Mouse (Mus musculus): Measurements from ENCODE around the gene St3gal3.
A peak's percentile ranks its signal among the peaks of the same experiment; 100 is the strongest.

St3gal3 gene

DNA sequence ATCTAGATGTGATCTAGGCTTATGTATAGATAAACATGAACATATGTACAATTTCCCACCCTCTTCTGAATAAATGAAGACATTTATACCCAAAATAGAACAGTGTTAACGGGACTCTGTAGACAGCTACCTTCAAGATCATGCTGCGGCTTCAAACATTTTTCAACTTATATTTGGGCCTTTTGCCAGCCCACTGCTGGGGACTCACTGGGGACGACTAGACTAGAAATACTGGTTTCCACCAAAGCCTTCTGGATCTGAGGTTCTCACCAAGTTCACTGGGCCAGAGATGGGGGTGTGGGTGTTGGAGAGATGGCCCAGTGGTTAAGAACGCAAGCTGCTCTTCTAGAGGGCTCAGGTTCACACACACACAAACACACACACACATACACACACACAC, 49.7 kb downstream of the St3gal3 start:
- no peak for DNase-seq

DNA sequence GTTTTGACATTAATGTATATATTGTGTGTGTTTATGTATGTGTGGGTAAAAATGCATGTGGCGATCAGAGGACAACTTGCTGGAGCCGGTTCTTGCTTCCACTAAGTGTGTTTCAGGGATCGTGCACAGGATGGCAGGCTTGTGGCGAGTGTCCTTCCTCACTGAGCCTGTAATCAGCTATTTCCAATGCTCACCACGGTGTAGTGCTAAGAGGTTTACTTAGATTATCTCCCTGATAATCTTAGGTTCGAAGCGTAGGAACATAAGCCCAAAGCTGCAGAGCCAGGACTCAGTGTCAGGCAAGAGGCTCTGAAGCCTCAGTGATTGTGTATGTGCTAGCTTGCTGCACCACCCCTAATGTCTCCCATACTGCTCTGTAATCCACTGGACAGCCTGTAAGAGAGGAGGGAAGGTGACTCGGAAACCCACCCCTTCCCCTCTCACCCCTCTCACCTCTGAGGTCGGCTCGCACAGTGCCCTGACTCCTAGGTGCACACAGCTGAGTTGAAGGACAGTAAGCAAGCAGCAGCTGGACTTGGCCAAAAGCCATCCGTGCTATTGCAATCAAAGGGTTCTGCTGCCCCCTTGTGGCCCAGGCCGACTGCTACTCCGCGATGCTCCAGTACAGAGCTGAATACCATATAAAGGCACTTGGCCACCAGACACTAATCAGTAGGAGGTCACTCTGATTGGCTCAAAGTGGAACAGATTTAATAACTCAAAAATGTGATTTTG, 51.3 kb downstream of the St3gal3 start:
- DNase-seq: peak; percentile 92 to 99

DNA sequence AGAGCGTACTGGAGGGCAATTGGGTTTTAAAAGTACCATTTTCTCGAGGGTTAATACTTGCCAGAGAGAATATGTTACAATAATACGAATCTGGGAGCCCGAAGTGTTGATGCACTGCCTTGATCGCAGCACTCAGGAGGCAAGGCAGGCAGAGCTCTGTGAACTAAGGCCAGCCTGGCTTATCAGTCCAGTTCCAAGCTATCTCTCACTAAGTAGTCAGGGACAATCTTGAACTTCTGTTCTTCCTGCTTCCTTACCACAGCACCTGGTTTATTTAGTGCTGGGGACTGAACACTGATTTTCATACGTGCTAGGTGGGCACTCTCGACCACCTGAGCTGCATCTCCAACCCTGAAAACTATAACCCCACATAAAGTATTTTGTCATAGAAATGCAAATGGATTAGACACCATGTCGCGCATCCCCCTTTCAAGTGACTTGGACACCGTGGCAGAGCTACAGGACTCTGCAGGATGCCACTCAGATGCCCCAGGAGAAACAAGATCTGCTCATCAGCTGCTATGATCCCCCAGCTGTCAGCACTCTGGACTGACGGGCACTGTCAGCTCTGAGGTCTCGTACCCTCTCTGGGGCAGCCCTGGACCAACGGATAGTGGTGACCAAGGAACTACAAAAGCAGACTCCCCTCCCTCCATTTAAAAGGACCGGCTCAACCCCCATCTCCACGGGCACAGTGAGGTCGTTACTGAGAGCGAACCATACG, 52.9 kb downstream of the St3gal3 start:
- no peak for DNase-seq

DNA sequence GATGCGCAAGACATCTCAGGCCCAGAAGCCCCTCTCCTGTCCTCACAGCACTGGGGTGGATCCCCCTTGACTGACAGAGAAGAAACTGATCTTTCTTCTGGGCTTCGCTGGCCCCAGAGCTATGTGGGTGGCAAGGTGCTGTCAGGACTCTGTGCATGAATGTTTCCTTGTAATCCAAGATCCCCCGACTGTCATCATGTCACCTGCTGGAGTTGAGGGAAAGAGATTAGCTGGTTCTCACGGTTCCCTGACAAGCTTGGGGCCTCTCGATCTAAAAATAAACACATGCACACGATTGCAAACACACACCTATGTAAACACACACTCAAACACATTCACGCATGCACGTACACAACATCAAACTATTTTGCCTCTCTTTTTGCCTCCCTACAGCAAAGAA, 54.2 kb downstream of the St3gal3 start:
- DNase-seq: no peak

DNA sequence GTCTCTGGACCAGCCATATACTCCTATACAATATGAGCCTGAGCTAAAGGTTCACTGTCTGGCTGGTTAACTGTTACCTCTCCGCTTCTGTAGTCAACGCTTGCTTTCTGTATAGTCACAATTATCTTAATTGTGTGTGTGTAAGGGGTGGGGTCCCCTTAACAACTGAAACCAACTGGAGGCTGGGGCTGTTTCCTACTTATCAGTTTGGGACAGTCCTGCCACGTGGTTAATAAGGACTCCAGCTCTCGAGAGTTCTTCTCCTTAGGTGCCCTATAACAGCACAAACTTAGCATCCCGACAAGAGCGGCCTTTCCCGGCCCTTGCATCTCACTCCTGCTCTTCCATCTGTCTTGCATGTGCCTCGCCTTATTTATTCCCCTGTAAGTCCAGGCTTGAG, 55.5 kb downstream of the St3gal3 start:
- no peak for DNase-seq

DNA sequence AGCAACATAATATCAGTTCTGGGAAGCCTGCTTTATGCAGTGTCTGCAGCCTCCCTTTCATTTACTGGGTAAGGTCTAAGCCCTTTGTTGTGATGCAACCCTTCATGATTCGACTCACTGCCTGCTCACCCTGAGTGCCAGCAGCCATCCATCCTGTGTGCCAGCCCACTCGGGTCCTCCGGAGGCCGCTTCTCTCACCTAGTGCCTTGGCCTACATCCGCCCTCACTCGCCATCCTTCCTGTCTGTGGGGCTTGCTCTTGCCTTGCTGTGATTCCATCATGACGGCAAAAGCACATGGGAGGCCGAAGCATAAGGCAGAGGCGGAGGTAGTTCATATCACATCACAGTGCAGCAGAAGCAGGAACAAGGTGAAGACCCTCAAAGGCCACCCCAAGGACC, 56.1 kb downstream of the St3gal3 start:
- DNase-seq: no peak

DNA sequence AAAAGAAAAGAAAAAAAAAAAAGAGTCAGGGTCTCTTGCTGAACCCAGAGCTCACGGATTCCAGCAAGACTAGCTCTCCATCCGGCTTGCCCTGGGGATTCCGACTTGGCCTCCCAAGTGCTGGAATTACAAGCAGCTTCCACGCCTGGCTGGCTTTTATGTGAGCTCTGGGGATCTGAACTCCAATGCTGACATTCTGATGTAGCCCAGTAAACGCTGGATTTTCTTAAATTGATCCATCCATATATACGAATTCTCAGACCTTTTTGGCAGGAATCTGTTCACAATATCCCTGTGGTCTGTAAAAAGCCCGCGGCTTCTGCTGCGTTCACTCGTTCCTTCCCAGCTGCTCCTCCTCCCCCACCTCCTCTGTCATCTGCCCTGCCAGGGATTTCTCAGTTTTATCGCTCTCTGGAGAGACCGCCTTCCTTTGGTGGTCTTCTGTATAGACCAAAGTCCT, 57.4 kb downstream of the St3gal3 start:
- peak; percentile 65 to 81 for DNase-seq

DNA sequence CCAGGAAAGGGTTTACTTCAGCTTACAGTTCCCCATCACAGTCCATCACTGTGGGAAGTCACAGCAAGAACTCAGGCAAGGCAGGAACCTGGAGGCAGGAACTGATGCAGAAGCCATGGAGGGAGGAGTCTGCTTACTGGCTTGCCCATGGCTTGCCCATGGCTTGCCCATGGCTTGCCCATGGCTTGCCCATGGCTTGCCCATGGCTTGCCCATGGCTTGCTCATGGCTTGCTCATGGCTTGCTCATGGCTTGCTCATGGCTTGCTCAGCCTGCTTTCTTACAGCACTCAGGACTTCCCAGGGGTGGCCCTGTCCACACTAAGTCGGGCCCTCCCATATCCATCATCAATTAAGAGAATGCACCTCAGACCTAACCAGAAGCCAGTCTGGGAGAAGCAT, 58.1 kb downstream of the St3gal3 start:
- no peak for DNase-seq

DNA sequence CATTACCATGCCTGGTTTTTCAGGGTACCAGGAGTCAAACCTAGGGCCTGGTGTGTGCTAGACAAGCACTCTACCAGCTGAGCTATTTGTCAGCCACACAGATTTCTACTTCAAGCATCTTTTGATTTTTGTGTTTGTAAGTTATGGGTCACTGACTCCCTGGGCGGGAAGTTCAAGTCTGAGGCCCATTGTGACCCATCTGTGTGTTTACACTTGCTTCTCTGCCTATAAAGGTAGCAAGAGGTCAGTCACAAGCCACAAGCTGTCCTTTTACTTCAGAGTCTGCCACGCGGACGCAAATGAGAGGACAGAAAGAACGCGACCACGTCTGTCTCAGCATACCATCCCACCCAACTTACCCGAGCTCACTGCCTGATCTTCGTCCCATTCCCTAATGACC, 59.4 kb downstream of the St3gal3 start:
- DNase-seq: no peak

DNA sequence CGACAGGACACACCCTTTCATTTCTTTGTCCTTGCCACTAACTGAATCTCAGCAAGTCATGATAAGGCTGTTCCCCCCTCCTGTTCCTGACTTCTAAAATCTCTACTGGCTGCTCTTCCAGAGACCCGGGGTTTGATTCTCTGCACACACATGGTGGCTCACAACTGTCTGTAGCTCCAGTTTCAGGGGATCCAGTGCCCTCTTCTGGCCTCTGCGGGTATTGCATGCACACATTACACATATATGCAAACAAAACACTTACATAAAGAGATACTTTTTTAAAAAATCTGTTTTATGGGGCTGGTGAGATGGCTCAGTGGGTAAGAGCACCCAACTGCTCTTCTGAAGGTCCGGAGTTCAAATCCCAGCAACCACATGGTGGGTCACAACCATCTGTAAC, 60.5 kb downstream of the St3gal3 start:
- peak in 1 of 2 experiments; percentile 35 for DNase-seq

DNA sequence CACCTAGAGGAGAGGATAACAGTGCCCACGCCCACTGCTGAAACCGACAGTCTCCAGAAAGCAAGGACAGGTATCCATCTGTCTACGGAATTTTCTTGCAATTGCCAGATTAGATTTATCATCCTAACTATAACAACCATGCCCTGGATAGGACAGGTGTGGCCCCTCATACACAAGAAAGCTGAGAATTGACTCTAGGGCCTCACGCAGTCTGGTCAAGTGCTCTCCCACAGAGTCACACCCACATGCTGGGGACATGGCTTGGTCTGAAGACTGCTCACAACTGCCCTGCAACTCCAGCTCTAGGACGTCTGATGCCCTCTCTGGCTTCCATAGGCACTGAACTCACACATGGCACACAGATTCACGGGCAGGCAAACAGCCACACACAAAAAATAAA, 61.6 kb downstream of the St3gal3 start:
- DNase-seq: no peak

DNA sequence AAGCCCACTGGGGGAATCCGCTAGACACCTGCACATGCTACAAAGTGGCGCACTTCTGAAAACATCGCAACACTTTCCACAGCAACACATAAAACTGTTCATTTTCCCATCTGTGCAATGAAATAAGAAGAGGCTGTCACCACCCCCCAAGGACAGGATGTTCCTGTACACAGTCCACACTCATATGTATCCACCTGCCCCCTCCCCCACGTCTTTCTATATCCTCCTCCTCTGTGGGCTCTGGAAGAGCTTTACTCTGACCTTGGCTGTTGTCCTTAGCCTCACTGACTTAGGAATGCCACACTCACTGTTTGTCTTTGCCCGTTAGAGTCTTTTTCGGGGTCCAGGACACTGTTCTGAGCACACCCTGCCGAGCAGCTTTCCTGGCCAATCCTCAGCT, 62.8 kb downstream of the St3gal3 start:
- no peak for DNase-seq

DNA sequence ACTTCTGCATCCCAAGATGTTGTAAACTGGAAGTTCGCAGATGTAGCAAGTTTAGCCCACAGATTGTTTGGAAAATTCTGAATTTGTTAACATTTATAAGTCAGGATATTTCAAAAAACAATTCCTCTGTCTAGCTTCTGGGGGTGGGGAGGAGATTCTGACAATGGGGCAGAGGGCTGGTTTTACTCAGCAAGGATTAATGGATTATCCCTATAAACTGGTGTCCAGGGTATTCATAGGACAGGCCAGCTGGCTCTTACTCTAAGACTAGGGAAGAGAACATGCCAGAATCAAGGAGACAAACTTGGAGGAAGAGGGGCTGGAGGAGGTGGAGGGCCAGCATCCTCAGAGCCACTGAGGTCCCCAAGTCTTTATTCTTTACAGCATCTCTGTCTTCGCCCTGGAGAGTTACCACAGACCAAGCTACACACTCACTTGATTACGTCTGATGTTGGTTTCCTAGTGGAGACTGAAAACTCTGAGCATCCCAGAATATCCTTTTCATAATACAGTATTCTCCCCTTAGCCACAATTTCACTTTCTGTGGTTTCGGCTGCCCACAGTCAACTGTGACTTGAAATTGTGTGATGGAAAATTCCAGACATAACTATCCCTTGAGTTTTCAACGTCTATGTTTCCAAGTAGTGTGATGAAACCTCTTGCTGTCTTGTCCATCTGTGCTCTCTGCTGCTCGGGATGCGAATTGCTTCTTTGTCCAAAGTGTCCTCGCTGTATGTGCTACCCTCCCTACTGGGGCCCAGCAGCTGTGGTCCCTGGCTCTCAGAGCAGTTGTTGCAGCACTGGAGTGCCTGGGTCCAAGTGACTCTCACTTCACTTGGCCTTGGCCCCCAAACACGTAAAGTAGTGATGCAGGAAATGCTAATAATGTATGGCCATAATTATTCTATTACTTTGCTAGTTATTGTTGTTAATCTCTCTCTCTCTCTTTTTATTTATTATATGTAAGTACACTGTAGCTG, 64.2 kb downstream of the St3gal3 start:
- no peak for DNase-seq

DNA sequence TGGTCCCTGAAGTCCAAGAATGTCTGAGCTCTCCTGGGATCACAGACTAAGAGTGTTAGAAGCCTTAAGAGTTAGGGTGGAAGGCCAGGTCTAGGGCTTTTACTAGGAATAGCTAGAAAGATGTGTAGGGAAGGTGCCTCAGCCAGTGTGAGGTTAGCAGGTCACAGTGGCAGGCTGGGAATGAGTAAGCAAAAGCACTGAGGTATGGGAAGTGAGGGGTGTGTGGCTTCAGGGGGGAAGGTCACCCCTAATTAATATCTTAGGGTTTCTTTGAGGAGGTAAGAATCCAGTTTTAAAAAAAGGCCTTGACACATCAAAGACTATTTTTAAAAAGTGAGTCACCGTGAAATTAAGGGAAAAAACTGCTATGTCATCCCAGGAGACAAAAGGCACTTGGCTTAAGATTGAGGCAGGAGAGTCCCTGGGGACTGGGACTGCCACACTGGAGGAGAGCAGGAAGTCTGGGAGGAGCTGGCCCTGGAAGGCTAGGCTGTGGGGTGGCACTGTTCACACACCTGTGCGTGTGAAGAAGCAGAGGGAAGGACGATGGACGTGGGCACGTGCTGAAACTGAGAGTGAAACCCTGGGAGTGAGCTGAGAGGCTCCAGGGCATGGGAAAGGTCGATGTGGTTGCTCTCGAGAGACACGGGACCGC, 72.8 kb downstream of the St3gal3 start:
- no peak for DNase-seq

DNA sequence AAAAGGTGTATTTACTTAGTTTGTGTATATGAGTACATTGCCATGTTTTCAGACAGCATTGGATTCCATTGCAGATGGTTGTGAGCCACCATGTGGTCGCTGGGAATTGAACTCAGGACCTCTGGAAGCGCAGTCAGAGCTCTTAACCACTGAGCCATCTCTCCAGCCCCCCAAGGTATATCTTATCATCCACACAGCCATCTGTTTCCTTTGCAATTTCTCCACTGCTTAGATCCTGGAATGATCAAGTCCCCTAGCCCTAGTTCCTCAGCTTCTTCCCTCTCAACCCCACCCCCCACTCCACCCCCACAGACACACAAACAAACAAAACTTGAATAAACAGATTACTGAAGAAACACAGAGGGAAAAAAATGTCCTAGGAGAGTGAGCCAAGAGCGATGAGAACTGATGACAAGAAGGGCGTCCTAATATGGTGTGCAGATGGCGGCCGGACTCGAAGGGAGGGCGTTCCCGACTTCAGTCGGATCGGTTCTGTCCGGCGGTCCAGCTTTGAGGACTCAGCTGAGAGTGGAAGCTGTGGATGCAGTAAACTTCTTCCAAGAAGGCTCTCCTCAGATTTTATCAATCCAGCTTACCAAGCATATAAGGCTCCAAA, 73.7 kb downstream of the St3gal3 start:
- no peak for DNase-seq

DNA sequence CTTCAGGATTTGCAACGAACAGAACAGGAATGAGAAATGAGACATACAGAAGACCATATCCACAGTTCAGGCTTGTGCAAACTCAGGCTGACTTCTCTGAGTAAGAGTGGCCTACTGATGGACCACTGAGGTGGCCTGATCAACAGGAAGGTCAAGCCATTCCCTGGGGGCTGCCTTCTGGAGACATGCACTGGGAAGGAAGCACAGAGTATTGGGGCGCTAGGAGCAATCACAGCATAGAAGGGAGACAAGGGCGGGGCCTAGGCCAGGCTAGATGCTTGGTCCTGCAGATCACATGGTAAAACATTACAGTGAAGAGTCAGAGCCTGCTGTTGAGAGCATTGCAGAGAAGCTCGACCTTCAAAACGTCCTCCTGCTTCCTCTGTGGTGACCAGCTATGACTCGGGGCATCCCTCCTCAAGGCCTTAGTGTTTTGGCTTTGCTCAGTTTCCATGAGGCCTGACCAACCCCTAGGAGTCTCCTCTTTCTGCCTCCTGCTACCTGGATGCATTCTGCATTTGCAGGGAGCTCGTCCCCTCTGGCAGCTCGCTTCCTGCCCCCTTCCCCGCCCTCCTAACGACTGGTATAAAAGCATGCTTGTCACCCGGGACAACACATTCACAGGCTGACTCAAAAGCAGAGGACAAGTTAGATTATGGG, 74.8 kb downstream of the St3gal3 start:
- no peak for DNase-seq

DNA sequence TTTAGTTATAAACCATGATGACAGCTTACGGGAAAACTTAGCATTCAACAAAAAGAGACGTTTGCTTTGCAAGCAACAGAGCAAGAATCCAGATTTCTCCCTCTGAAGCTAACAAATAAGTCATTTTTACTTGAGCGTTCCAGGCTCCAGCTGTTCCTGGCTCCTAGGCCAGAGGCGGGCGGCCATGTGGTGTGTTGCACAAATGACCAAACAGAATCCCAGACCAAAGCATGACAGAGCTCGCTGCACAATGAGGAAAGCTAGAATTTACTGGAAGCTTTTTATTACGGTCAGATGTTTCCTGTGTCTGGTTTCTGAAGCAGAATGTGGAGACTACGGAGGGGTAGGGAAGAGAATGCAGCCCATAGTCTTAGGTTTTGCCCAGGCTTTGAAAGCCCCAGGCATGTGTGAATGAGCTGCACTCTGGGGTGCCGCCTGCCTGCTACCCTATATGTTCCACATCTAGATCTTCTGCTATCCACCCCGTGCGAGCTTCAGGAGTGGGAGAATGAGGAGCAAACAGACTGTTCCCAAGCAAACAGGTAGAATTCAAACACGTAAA, 76.5 kb downstream of the St3gal3 start:
- DNase-seq: peak; percentile 48 to 69

DNA sequence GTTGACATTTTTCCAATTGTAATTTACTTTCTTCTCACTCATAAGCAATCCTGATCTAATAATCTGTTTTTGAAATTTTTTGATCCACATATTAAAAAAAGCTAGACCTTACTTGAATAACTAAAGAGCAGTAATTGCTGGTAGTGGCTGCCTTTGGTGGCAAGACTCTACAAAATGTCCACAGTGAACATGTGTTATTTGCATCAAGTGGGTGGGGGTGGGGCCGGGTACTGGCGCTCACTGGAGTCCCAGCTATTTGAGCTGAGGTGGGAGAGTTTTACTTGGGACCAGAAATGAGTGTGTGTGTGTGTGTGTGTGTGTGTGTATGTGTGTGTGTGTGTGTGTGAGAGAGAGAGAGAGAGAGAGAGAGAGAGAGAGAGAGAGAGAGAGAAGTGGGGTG, 77.6 kb downstream of the St3gal3 start:
- no peak for DNase-seq

DNA sequence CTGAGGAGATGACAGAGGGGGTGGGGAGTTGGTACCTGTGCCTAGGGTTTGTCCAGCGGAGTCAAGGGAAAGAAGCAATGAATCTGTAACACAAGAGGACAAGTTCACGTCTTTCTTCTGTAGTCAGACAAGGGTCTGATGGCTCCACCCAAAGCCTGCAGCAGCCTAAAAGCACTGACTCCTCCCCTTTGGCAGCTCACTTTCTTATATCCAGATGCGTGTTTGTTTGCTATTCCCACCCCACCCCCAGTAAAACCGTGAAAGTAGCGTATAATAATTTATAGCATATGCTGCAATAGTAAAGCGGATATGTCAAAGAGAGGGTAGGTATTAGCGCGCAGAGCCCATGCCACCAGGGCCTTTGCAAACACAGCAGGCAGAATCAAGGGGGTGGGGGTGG, 80.1 kb downstream of the St3gal3 start:
- no peak for DNase-seq

DNA sequence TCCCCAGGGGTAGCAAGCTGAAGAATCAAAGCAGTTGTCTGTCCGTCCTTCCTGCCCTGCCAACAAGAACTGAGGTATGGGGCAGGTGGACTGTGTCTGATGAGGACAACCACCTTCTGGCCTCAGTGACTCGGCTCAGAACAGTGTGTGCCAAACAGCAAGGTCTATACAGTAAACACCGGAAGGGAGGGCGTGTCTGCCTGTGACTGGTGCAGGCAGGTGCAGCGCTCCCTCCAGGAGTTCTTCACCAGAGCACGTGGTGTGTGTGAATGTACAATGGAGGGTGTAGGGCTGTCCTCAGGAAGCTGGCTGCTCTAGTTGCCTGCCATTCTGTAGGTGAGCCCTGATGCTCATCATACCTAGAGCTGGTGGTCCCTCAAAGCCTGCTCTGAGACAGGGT, 80.8 kb downstream of the St3gal3 start:
- no peak for DNase-seq

DNA sequence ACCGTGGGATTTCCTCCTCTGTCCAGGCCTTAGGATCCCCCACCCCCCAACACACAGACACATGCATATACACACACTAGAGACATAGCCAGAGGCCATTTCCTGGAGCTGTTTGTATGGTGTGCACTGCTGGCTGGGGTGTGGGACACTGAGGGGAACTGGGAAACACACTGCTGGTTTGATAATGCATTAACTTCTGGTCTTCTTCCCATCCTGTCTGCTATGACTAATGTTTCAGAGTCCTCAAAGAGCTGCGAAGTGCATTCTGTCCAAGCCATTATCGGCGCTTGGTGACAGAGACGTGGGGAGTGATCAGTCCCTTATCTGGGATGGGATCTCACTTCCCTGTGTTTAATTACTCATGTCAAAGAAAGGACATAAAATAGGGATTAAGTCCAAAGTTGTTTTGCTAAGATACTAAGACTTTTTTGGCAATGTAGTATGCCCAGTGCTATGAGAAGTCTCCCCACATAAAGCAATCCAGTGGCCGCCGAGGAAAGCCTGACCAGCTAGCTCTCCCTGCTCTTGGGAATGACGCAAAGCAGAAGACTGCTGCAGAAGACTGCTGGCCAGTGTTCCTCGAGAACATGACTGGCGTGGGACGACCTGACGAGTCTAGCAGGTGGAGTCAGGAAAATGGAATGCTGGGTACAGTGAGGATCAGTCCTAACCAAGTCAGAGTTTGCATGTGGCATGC, 85.0 kb downstream of the St3gal3 start:
- no peak for DNase-seq

Measured in kidney, postnatal 25 days (tissue).